Mouse (Mus musculus): ENCODE data around the gene Chst8. TPM values are rescaled to one million over a fixed set of nuclear protein-coding genes. Genes with fewer than 3 reads are reported as not detected.

Gene Chst8
- polyA plus RNA-seq, 1 experiment from 2014 or later: 2.8 TPM

DNA sequence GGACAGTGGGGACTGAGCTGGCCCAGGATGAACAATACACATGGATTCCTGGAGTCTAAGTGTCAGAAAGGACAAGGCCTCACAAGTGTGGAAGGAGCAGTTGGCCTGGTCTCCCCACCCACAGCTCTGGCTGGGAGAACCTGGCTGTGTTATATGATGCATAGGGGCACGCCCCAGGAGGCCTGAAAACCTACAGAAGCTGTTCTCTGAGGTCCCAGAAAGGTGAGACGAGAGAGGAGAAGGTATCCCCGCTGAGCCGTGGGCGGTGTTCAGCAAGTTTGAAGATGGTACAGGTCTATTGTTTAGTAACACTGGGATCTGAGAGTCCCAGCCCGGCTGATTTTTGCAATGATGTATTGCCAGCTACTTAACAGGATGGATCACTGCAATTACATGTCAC, 75.3 kb downstream of the Chst8 start:
- Histone ChIP-seq H3K36me3 (ENCODE audit: control insufficient read depth, insufficient read depth, low read length) (no peaks in the 10 kb centered on the region), H3K9ac (ENCODE audit: low read length) (no peak overlapping the region), H3K9me3 (replicated peaks; ENCODE audit: control insufficient read depth, low read length) (no peaks in the 10 kb centered on the region), H3K27ac (ENCODE audit: low read length) (no peak overlapping the region), H3K4me2 (ENCODE audit: low read depth, low read length) (no peak overlapping the region), H3K4me1 (ENCODE audit: control insufficient read depth, insufficient read depth, low read length) (no peaks in the 10 kb centered on the region), H3K27me3 (ENCODE audit: control insufficient read depth, insufficient read depth, low read length) (no peaks in the 10 kb centered on the region), H3K4me3 (replicated peaks; ENCODE audit: low read length) (no peak overlapping the region)
- ATAC-seq (ENCODE audit: insufficient read depth, low FRiP score): no peak
- WGBS: 62% methylated on average over 6 of the region's 6 CpGs

DNA sequence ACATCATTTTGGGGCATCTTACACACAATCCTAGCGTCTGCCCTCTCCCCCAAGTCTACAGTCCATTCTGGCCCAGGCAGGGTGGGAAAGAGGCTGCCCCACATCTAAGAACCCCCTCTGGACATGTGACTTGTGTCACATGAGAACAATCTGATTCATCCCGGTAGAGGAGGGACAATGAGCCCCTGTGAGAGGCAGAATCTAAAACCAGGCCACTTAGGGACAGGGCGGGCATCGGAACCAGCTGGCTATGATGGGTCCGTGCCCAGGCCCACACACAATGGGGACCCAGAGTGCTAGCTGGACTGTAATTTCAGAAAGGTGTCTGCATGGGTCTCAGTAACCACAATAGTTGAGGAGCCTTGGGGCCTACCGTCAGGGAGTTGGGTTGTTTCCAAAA, 78.2 kb downstream of the Chst8 start:
- Histone ChIP-seq H3K27me3 (ENCODE audit: control insufficient read depth, insufficient read depth, low read length) (no peaks in the 10 kb centered on the region), H3K9me3 (replicated peaks; ENCODE audit: control insufficient read depth, low read length) (no peaks in the 10 kb centered on the region), H3K4me2 (ENCODE audit: low read depth, low read length) (no peak overlapping the region), H3K4me3 (replicated peaks; ENCODE audit: low read length) (no peak overlapping the region), H3K4me1 (ENCODE audit: control insufficient read depth, insufficient read depth, low read length) (no peaks in the 10 kb centered on the region), H3K36me3 (ENCODE audit: control insufficient read depth, insufficient read depth, low read length) (no peaks in the 10 kb centered on the region), H3K9ac (ENCODE audit: low read length) (no peak overlapping the region), H3K27ac (ENCODE audit: low read length) (no peak overlapping the region)
- no peak for ATAC-seq (ENCODE audit: insufficient read depth, low FRiP score)
- 81% methylated on average over 6 of the region's 6 CpGs for WGBS

DNA sequence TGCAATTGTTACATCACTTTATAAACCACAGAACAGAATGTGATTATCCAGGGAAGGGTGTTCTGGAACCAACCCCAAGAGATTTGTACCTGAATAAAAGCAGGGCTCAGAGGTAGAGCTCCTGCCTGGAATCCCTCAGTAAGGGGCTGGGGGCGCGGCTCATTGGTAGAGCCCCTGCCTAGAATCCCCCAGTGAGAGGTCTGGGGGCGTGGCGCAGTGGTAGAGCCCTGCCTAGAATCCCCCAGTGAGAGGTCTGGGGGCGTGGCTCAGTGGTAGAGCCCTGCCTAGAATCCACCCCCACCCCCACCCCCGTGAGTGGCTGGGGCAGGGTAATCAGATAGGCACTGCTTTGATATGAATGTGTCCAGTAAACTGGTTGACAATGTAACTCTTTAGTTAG, 83.6 kb downstream of the Chst8 start:
- Histone ChIP-seq H3K4me2 (ENCODE audit: low read depth, low read length) (no peak overlapping the region), H3K27me3 (ENCODE audit: control insufficient read depth, insufficient read depth, low read length) (no peaks in the 10 kb centered on the region), H3K9ac (ENCODE audit: low read length) (no peak overlapping the region), H3K27ac (ENCODE audit: low read length) (no peak overlapping the region), H3K36me3 (ENCODE audit: control insufficient read depth, insufficient read depth, low read length) (no peaks in the 10 kb centered on the region), H3K4me1 (ENCODE audit: control insufficient read depth, insufficient read depth, low read length) (no peaks in the 10 kb centered on the region), H3K9me3 (replicated peaks; ENCODE audit: control insufficient read depth, low read length) (no peaks in the 10 kb centered on the region), H3K4me3 (replicated peaks; ENCODE audit: low read length) (no peak overlapping the region)
- 43% methylated on average over 6 of the region's 6 CpGs for WGBS
- ATAC-seq (ENCODE audit: insufficient read depth, low FRiP score): no peak

DNA sequence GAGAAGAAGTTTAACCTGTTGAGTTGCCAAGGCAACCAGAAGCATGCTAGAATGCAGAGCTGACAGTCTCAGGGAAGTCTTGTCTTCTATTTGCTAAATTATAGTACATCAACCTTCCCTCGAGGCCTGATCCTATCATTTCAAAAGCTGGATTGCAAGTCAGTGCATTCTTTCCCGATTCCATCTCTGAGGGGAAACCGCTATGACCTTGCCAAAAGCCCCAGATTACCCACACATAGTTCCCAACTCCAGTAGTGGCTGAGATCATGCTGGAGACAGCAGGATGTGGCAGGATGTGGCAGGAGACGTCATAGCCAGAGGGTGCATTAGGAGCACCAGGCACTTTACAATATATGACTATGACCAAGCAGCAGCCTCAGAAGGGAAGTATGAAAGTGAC, 87.3 kb downstream of the Chst8 start:
- no peak overlapping the region for H3K4me2 ChIP-seq (ENCODE audit: low read depth, low read length)
- 85% methylated on average over 4 of the region's 4 CpGs for WGBS
- no peaks in the 10 kb centered on the region for H3K9me3 ChIP-seq (replicated peaks; ENCODE audit: control insufficient read depth, low read length)
- no peak overlapping the region for H3K4me3 ChIP-seq (replicated peaks; ENCODE audit: low read length)
- no peaks in the 10 kb centered on the region for H3K27me3 ChIP-seq (ENCODE audit: control insufficient read depth, insufficient read depth, low read length)
- peaks cover 9% of the 10 kb centered on the region; the same call in 1 of the 2 replicates for H3K4me1 ChIP-seq (ENCODE audit: control insufficient read depth, insufficient read depth, low read length)
- H3K9ac ChIP-seq (ENCODE audit: low read length): no peak overlapping the region
- no peak overlapping the region for H3K27ac ChIP-seq (ENCODE audit: low read length)
- no peak for ATAC-seq (ENCODE audit: insufficient read depth, low FRiP score)
- H3K36me3 ChIP-seq (ENCODE audit: control insufficient read depth, insufficient read depth, low read length): no peaks in the 10 kb centered on the region

DNA sequence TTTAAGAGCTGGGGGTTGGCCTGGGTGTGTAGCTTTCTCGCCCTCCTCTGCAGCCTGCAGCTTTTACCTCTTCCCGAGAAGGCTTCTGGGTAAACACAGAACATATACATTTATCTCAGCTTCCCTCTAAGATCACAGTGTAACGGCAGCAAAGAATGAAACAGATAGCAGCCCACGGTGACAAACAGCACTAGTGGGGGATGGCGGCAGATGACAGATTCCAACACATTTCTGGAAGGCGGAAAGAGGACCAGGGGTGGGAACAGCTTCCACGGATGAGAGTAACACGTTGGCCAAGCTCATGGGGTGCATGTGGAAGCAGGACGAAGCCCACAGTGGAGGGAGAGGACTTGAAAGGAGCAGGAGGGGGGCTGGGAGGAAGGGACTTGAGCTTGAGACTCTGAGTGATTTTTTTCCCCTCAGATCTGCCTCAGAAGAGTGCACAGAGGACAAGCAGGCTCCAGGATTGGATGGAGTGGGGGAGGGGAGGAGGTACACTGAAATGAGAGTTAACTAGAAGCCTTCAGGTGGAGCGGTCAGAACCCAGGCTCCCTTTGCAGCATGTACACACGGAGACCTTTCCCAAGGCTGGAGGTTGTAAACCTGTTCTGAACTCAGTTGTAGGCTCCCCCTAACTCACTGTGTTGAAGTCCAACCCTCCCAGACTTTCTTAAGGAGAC, 89.8 kb downstream of the Chst8 start:
- Histone ChIP-seq H3K4me1 (ENCODE audit: control insufficient read depth, insufficient read depth, low read length) (peaks cover 9% of the 10 kb centered on the region; the same call in 1 of the 2 replicates), H3K27me3 (ENCODE audit: control insufficient read depth, insufficient read depth, low read length) (no peaks in the 10 kb centered on the region), H3K9me3 (replicated peaks; ENCODE audit: control insufficient read depth, low read length) (no peaks in the 10 kb centered on the region), H3K27ac (ENCODE audit: low read length) (no peak overlapping the region), H3K4me2 (ENCODE audit: low read depth, low read length) (no peak overlapping the region), H3K9ac (ENCODE audit: low read length) (no peak overlapping the region), H3K36me3 (ENCODE audit: control insufficient read depth, insufficient read depth, low read length) (no peaks in the 10 kb centered on the region), H3K4me3 (replicated peaks; ENCODE audit: low read length) (no peak overlapping the region)
- no peak for ATAC-seq (ENCODE audit: insufficient read depth, low FRiP score)
- WGBS: 49% methylated on average over 11 of the region's 11 CpGs

DNA sequence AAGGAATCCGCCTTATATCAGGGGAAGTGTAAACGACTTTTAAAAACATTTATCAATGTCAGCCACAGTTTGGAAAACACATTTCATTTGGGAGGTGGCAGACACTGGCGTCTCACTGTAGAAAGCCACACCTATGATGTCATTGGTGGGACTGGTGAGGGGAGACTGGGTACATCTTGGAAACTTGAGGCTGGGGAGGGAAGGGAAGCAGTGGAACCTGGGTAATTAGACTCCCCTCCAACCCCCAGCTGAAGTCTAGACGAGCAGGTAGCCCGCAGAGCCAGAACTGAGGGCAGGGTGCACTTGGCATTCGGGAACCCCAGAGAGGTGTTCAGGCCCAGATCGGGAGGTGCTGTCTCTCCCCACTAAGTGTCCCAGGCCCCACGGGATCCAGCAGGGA, 90.4 kb downstream of the Chst8 start:
- 22% methylated on average over 8 of the region's 8 CpGs for WGBS
- H3K4me3 ChIP-seq (replicated peaks; ENCODE audit: low read length): no peak overlapping the region
- no peak overlapping the region for H3K27ac ChIP-seq (ENCODE audit: low read length)
- H3K4me1 ChIP-seq (ENCODE audit: control insufficient read depth, insufficient read depth, low read length): peaks cover 9% of the 10 kb centered on the region; the same call in 1 of the 2 replicates
- no peaks in the 10 kb centered on the region for H3K27me3 ChIP-seq (ENCODE audit: control insufficient read depth, insufficient read depth, low read length)
- H3K4me2 ChIP-seq (ENCODE audit: low read depth, low read length): no peak overlapping the region
- H3K9ac ChIP-seq (ENCODE audit: low read length): no peak overlapping the region
- no peak for ATAC-seq (ENCODE audit: insufficient read depth, low FRiP score)
- H3K9me3 ChIP-seq (replicated peaks; ENCODE audit: control insufficient read depth, low read length): no peaks in the 10 kb centered on the region
- no peaks in the 10 kb centered on the region for H3K36me3 ChIP-seq (ENCODE audit: control insufficient read depth, insufficient read depth, low read length)

DNA sequence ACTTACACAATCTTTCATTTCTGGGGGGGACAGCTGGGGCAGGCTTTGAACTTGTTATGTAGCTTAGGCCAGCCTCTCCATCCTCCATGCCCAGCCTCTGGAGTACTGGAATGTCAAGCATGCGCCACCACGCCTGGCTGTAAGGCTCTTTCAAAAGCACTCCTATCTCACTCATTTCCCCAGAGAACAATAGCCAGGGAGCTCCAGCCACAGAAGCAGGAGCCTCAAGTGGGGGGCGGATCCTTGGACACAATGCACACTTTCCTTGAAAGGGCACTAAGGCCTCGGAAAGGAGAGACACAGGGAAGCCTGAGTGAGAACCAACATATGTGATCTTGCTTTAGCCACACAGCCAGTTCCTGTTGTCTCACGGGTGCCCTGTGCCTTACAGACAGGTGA, 90.9 kb downstream of the Chst8 start:
- Histone ChIP-seq H3K4me1 (ENCODE audit: control insufficient read depth, insufficient read depth, low read length) (peaks cover 9% of the 10 kb centered on the region; the same call in 1 of the 2 replicates), H3K36me3 (ENCODE audit: control insufficient read depth, insufficient read depth, low read length) (no peaks in the 10 kb centered on the region), H3K4me3 (replicated peaks; ENCODE audit: low read length) (no peak overlapping the region), H3K9ac (ENCODE audit: low read length) (no peak overlapping the region), H3K27ac (ENCODE audit: low read length) (no peak overlapping the region), H3K27me3 (ENCODE audit: control insufficient read depth, insufficient read depth, low read length) (no peaks in the 10 kb centered on the region), H3K4me2 (ENCODE audit: low read depth, low read length) (no peak overlapping the region), H3K9me3 (replicated peaks; ENCODE audit: control insufficient read depth, low read length) (no peaks in the 10 kb centered on the region)
- 14% methylated on average over 5 of the region's 5 CpGs for WGBS
- ATAC-seq (ENCODE audit: insufficient read depth, low FRiP score): 0 out of 2 replicates have a peak, but pooled peaks have one; percentile 49

DNA sequence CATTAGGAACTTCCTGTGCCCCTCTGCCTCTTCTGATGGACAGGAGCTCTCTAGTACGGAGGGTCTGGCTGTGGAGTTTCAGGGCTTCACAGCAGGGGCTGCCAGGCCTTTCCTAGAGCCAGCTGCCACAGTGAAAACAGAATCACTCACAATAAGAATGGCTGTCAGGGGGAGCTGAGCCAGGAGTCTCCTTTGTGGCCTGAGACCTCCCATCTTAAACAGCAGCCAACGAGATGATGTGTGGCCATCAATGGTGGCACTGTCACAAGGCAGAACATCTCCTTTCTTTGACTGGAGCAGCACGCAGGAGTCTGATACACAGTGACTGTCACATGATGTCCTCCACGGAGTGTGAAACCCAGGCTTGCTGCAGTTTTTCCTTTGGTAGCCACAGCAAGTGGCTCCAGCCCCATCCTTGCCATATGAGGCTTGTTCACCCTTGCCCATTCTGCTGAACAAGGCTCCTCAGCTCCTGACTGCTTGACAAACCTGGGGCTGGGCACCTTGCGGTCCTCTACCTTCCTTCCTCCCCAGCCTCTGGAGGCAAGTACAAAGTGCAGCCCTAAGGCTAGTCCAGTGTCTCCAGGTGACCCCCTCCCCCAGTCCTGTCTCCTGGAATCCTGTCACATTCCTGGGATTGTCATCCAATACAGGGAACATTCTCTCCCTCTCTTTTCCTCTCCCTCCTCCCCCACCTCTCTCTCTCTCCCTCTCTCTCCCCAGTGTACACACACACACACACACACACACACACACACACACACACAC, 91.4 kb downstream of the Chst8 start:
- Histone ChIP-seq H3K27ac (ENCODE audit: low read length) (no peak overlapping the region), H3K4me2 (ENCODE audit: low read depth, low read length) (no peak overlapping the region), H3K4me3 (replicated peaks; ENCODE audit: low read length) (no peak overlapping the region), H3K4me1 (ENCODE audit: control insufficient read depth, insufficient read depth, low read length) (peaks cover 9% of the 10 kb centered on the region; the same call in 1 of the 2 replicates), H3K36me3 (ENCODE audit: control insufficient read depth, insufficient read depth, low read length) (no peaks in the 10 kb centered on the region), H3K27me3 (ENCODE audit: control insufficient read depth, insufficient read depth, low read length) (no peaks in the 10 kb centered on the region), H3K9ac (ENCODE audit: low read length) (no peak overlapping the region), H3K9me3 (replicated peaks; ENCODE audit: control insufficient read depth, low read length) (no peaks in the 10 kb centered on the region)
- ATAC-seq (ENCODE audit: insufficient read depth, low FRiP score): no peak
- 54% methylated on average over 5 of the region's 5 CpGs for WGBS

DNA sequence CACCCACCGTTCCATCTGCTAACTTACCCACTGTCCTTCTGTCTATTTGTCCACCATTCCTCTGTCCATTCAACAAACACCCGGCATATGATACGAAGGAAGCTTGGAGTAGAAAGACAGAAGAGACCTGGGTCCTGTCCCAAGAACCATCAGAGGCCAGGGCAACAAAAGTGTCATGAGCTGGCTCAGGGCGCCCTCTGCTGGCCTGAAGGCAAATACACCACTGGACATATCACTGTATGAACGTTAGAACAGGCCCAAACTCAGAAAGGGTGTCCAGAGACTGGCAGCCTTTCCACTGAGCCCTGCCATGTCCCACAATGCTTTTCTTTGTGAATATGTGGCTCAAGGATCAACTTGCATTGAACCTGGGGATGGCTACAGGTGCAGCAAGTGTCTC, 92.9 kb downstream of the Chst8 start:
- Histone ChIP-seq H3K9ac (ENCODE audit: low read length) (no peak overlapping the region), H3K27me3 (ENCODE audit: control insufficient read depth, insufficient read depth, low read length) (no peaks in the 10 kb centered on the region), H3K4me2 (ENCODE audit: low read depth, low read length) (no peak overlapping the region), H3K4me1 (ENCODE audit: control insufficient read depth, insufficient read depth, low read length) (peaks cover 9% of the 10 kb centered on the region; the same call in 1 of the 2 replicates), H3K9me3 (replicated peaks; ENCODE audit: control insufficient read depth, low read length) (no peaks in the 10 kb centered on the region), H3K4me3 (replicated peaks; ENCODE audit: low read length) (no peak overlapping the region), H3K36me3 (ENCODE audit: control insufficient read depth, insufficient read depth, low read length) (no peaks in the 10 kb centered on the region), H3K27ac (ENCODE audit: low read length) (no peak overlapping the region)
- no peak for ATAC-seq (ENCODE audit: insufficient read depth, low FRiP score)
- 40% methylated on average over 5 of the region's 5 CpGs for WGBS
